Mouse (Mus musculus) CH12.LX (cell line): Measurements from ENCODE around the gene Moap1.

Source experiments
- CTCF ChIP-seq, 2 experiments: IDR thresholded peaks in 1 of 2; conservative IDR thresholded peaks in 1 of 2; 2 replicates each; pipeline ENCODE4 v1.5.1; 2011 to 2012; ENCODE audit warnings: low read depth in 2 of 2, low read length in 2 of 2, improper control_type of control experiment in 1 of 2, inconsistent platforms in 1 of 2, mild to moderate bottlenecking in 1 of 2, moderate library complexity in 1 of 2
- ELF1 ChIP-seq: IDR thresholded peaks from 2 replicates; pipeline ENCODE4 v1.6.1; 2014; ENCODE audit warnings: low read depth, mild to moderate bottlenecking, inconsistent platforms, low read length, improper control_type of control experiment
- EP300 ChIP-seq: IDR thresholded peaks from 2 replicates; pipeline ENCODE4 v1.6.1; 2011; ENCODE audit warnings: low read length, improper control_type of control experiment
- ETS1 ChIP-seq: conservative IDR thresholded peaks from 2 replicates; pipeline ENCODE4 v1.6.1; 2012; ENCODE audit warnings: low read depth, mild to moderate bottlenecking, inconsistent platforms, low read length, improper control_type of control experiment, moderate library complexity
- HCFC1 ChIP-seq: IDR thresholded peaks from 2 replicates; pipeline ENCODE4 v1.6.1; 2012; ENCODE audit warnings: low read depth, mild to moderate bottlenecking, inconsistent platforms, low read length, improper control_type of control experiment
- MYC ChIP-seq: IDR thresholded peaks from 2 replicates; pipeline ENCODE4 v1.6.1; 2011; ENCODE audit warnings: low read depth, mild to moderate bottlenecking, improper control_type of control experiment, low read length
- POLR2A ChIP-seq: IDR thresholded peaks from 2 replicates; pipeline ENCODE4 v1.6.1; 2011; ENCODE audit warnings: low read depth, mild to moderate bottlenecking, improper control_type of control experiment, low read length
- POLR2AphosphoS2 ChIP-seq: IDR thresholded peaks from 2 replicates; pipeline ENCODE4 v1.6.1; 2011; ENCODE audit warnings: low read depth, low read length, improper control_type of control experiment
- RAD21 ChIP-seq: IDR thresholded peaks from 2 replicates; pipeline ENCODE4 v1.6.1; 2011; ENCODE audit warnings: low read depth, mild to moderate bottlenecking, low read length, improper control_type of control experiment, moderate library complexity
- SIN3A ChIP-seq: IDR thresholded peaks from 2 replicates; pipeline ENCODE4 v1.6.1; 2012; ENCODE audit warnings: low read length, improper control_type of control experiment, inconsistent platforms
- TBP ChIP-seq: conservative IDR thresholded peaks from 2 replicates; pipeline ENCODE4 v1.6.1; 2011; ENCODE audit warnings: low read depth, low read length, improper control_type of control experiment
- TCF12 ChIP-seq: IDR thresholded peaks from 2 replicates; pipeline ENCODE4 v1.6.1; 2014; ENCODE audit warnings: low read depth, mild to moderate bottlenecking, inconsistent platforms, low read length, improper control_type of control experiment
- USF1 ChIP-seq: IDR thresholded peaks from 2 replicates; pipeline ENCODE4 v1.6.1; 2014; ENCODE audit warnings: low read depth, mild to moderate bottlenecking, inconsistent platforms, low read length, improper control_type of control experiment
- ZC3H11A ChIP-seq: IDR thresholded peaks from 2 replicates; pipeline ENCODE4 v1.6.1; 2012; ENCODE audit warnings: low read depth, mild to moderate bottlenecking, inconsistent platforms, low read length, improper control_type of control experiment

- TF ChIP-seq POLR2AphosphoS2 (no peak), RAD21 (no peak), USF1 (no peak), SIN3A (no peak), ZC3H11A (no peak), CTCF (conservative IDR thresholded peaks at IDR 0.05 in 1 of 2, IDR thresholded peaks at IDR 0.05 in 1 of 2; ENCODE audit: low read depth in 2 of 2, low read length in 2 of 2) (no peak), EP300 (no peak), HCFC1 (no peak), MYC (no peak), TBP (no peak), ELF1 (no peak), ETS1 (no peak), TCF12 (no peak), POLR2A (no peak)
Observed at GRCm38 (mm10) chr12:102705906-102706640, 37.4 kb downstream of the Moap1 start.
